Mouse (Mus musculus): ENCODE data around the gene Rimklb.

GRCm38 (mm10) chr6:122427456-122427855 lies 71.1 kb downstream of the Rimklb start:
- TF ChIP-seq CTCF (IDR thresholded peaks at IDR 0.05): no peak
- no peak for TF ChIP-seq EP300 (IDR thresholded peaks at IDR 0.05)

Measured in lung, postnatal 0 days (tissue).